Mouse (Mus musculus) neural tube, embryonic 11.5 days (tissue): ENCODE data around the gene Hmga2. TPM values are rescaled to one million over a fixed set of nuclear protein-coding genes. Genes with fewer than 3 reads are reported as not detected.
"Not testable (repeated sequence)": the region's sequence is repeated elsewhere in the genome, so short reads cannot be mapped to it uniquely, and the experiment has no call there.

Source experiments
- ATAC-seq: fragments of 200-750 bp; cut with Nextera tagmentation; 2 replicates; pipeline ENCODE4 v1.8.0; 2017; ENCODE audit warnings: moderate number of reproducible peaks, mild to moderate bottlenecking, moderate TSS enrichment, moderate library complexity; ENCODE audit not compliant: insufficient read depth, low FRiP score, low TSS enrichment
- DNase-seq: peaks from one replicate; pipeline ENCODE4 v3.0.0-alpha.2; 2015; ENCODE audit warnings: low spot score
- H3K27ac ChIP-seq: fragments of 300-500 bp; sonication (generic); 2 replicates; pipeline ENCODE4 v1.5.1; 2014; ENCODE audit warnings: low read depth, mild to moderate bottlenecking, low read length
- H3K27me3 ChIP-seq: fragments of 300-500 bp; sonication (generic); 2 replicates; pipeline ENCODE4 v1.6.1; 2014; ENCODE audit warnings: mild to moderate bottlenecking, low read length, mixed read lengths; ENCODE audit not compliant: control insufficient read depth, insufficient read depth
- H3K36me3 ChIP-seq: fragments of 300-500 bp; sonication (generic); 2 replicates; pipeline ENCODE4 v1.6.1; 2014; ENCODE audit warnings: mild to moderate bottlenecking, low read length, moderate library complexity, mixed read lengths; ENCODE audit not compliant: control insufficient read depth, insufficient read depth
- H3K4me1 ChIP-seq: fragments of 300-500 bp; sonication (generic); 2 replicates; pipeline ENCODE4 v1.6.1; 2014; ENCODE audit warnings: low read length, mixed read lengths; ENCODE audit not compliant: control insufficient read depth, insufficient read depth
- H3K4me2 ChIP-seq: fragments of 300-500 bp; sonication (generic); 2 replicates; pipeline ENCODE4 v1.6.1; 2014; ENCODE audit warnings: low read depth, mild to moderate bottlenecking, moderate library complexity
- H3K4me3 ChIP-seq: fragments of 300-500 bp; sonication (generic); 2 replicates; pipeline ENCODE4 v1.5.1; 2014; ENCODE audit warnings: low read depth, low read length
- H3K9ac ChIP-seq: fragments of 300-500 bp; sonication (generic); 2 replicates; pipeline ENCODE4 v1.6.1; 2014; ENCODE audit warnings: mild to moderate bottlenecking, low read length
- H3K9me3 ChIP-seq: fragments of 300-500 bp; sonication (generic); 2 replicates; pipeline ENCODE4 v1.6.1; 2016; ENCODE audit warnings: low read length; ENCODE audit not compliant: control insufficient read depth
- WGBS: fragments of 180-500 bp; shearing (Covaris S2); extraction: QIAGEN DNeasy Blood & Tissue Kit; methylation state at CpG from one replicate; pipeline ENCODE4 v1.1.7; 2014; 5-methylcytosine and 5-hydroxymethylcytosine counted together
- polyA plus RNA-seq: library from polyadenylated mRNA; unstranded; fragments of >200 nt; fragmentation: Nextera tagmentation; extraction: Ambion mirVana; gene quantifications from 2 replicates; pipeline ENCODE4 v1.2.1, GENCODE M21; 2014

Gene Hmga2
- polyA plus RNA-seq, 1 experiment from 2014 or later = 49.7 TPM

- ATAC-seq (no peak), DNase-seq (no peak)
- Histone ChIP-seq H3K9me3 (no peaks in the 10 kb centered on the region), H3K4me3 (no peak overlapping the region), H3K36me3 (no peaks in the 10 kb centered on the region), H3K4me2 (no peak overlapping the region), H3K27ac (no peak overlapping the region), H3K4me1 (no peaks in the 10 kb centered on the region), H3K27me3 (no peaks in the 10 kb centered on the region), H3K9ac (no peak overlapping the region)
- 72% methylated on average over 13 of the region's 13 CpGs for WGBS
Observed at GRCm38 (mm10) chr10:120354523-120355030, 121.7 kb downstream of the Hmga2 start.

- ATAC-seq = no peak
- no peak overlapping the region for H3K4me3 ChIP-seq
- H3K36me3 ChIP-seq = no peaks in the 10 kb centered on the region
- H3K27ac ChIP-seq = no peak overlapping the region
- no peaks in the 10 kb centered on the region for H3K4me1 ChIP-seq
- H3K27me3 ChIP-seq = no peaks in the 10 kb centered on the region
- DNase-seq = no peak
- H3K4me2 ChIP-seq = no peak overlapping the region
- 90% methylated on average over 6 of the region's 6 CpGs for WGBS
- no peaks in the 10 kb centered on the region for H3K9me3 ChIP-seq
- H3K9ac ChIP-seq = no peak overlapping the region
Observed at GRCm38 (mm10) chr10:120345325-120345724, 130.9 kb downstream of the Hmga2 start.

- WGBS = 74% methylated on average over 16 of the region's 16 CpGs
- no peak for DNase-seq
- no peak overlapping the region for H3K9ac ChIP-seq
- H3K27ac ChIP-seq = no peak overlapping the region
- no peak overlapping the region for H3K4me3 ChIP-seq
- ATAC-seq = no peak; the same call in 1 of the 2 replicates
- H3K4me1 ChIP-seq = no peaks in the 10 kb centered on the region
- H3K9me3 ChIP-seq = no peaks in the 10 kb centered on the region
- no peak overlapping the region for H3K4me2 ChIP-seq
- H3K36me3 ChIP-seq = no peaks in the 10 kb centered on the region
- H3K27me3 ChIP-seq = no peaks in the 10 kb centered on the region
Observed at GRCm38 (mm10) chr10:120344558-120345318, 131.5 kb downstream of the Hmga2 start.

GRCm38 (mm10) chr10:120339906-120340305 lies 136.4 kb downstream of the Hmga2 start:
- not testable (repeated sequence) for H3K9ac ChIP-seq, H3K27ac ChIP-seq, H3K4me2 ChIP-seq, H3K27me3 ChIP-seq, H3K36me3 ChIP-seq, H3K9me3 ChIP-seq, DNase-seq, H3K4me3 ChIP-seq, ATAC-seq, H3K4me1 ChIP-seq
- 84% methylated on average over 2 of the region's 2 CpGs for WGBS

GRCm38 (mm10) chr10:120339324-120339723 lies 136.9 kb downstream of the Hmga2 start:
- Histone ChIP-seq H3K4me1 (no peaks in the 10 kb centered on the region), H3K36me3 (no peaks in the 10 kb centered on the region), H3K4me2 (no peak overlapping the region), H3K27ac (no peak overlapping the region), H3K9me3 (no peaks in the 10 kb centered on the region), H3K9ac (no peak overlapping the region), H3K4me3 (no peak overlapping the region), H3K27me3 (no peaks in the 10 kb centered on the region)
- DNase-seq (no peak), ATAC-seq (no peak)
- WGBS = 51% methylated on average over 4 of the region's 4 CpGs

- ATAC-seq = no peak
- 66% methylated on average over 5 of the region's 5 CpGs for WGBS
- Histone ChIP-seq H3K9ac (no peak overlapping the region), H3K4me3 (no peak overlapping the region), H3K27ac (no peak overlapping the region), H3K36me3 (no peaks in the 10 kb centered on the region), H3K4me1 (no peaks in the 10 kb centered on the region), H3K9me3 (no peaks in the 10 kb centered on the region), H3K4me2 (no peak overlapping the region), H3K27me3 (no peaks in the 10 kb centered on the region)
- DNase-seq = no peak
Observed at GRCm38 (mm10) chr10:120338841-120339240, 137.4 kb downstream of the Hmga2 start.

- ATAC-seq, H3K36me3 ChIP-seq, H3K4me1 ChIP-seq, H3K27me3 ChIP-seq, H3K4me2 ChIP-seq, DNase-seq, H3K9me3 ChIP-seq, H3K27ac ChIP-seq, H3K9ac ChIP-seq, H3K4me3 ChIP-seq: not testable (repeated sequence)
- WGBS = 91% methylated on average over 1 of the region's 1 CpGs
Observed at GRCm38 (mm10) chr10:120338431-120338830, 137.8 kb downstream of the Hmga2 start.

GRCm38 (mm10) chr10:120327946-120328345 lies 148.3 kb downstream of the Hmga2 start:
- Histone ChIP-seq H3K9me3 (no peaks in the 10 kb centered on the region), H3K27ac (no peak overlapping the region), H3K4me2 (no peak overlapping the region), H3K36me3 (no peaks in the 10 kb centered on the region), H3K9ac (no peak overlapping the region), H3K4me3 (no peak overlapping the region), H3K27me3 (no peaks in the 10 kb centered on the region), H3K4me1 (no peaks in the 10 kb centered on the region)
- WGBS = 96% methylated on average over 14 of the region's 14 CpGs
- no peak for ATAC-seq
- DNase-seq = no peak

GRCm38 (mm10) chr10:120323584-120324203 lies 152.6 kb downstream of the Hmga2 start:
- no peak overlapping the region for H3K9ac ChIP-seq
- ATAC-seq = no peak
- no peak overlapping the region for H3K4me3 ChIP-seq
- H3K4me2 ChIP-seq = no peak overlapping the region
- H3K4me1 ChIP-seq = no peaks in the 10 kb centered on the region
- H3K27me3 ChIP-seq = no peaks in the 10 kb centered on the region
- no peaks in the 10 kb centered on the region for H3K36me3 ChIP-seq
- H3K9me3 ChIP-seq = no peaks in the 10 kb centered on the region
- WGBS = 93% methylated on average over 11 of the region's 11 CpGs
- no peak for DNase-seq
- H3K27ac ChIP-seq = no peak overlapping the region
